Mouse (Mus musculus) megakaryocyte, embryonic 14.5 days (primary cell): ENCODE results near the gene Mpzl3. TPM values are rescaled to one million over a fixed set of nuclear protein-coding genes. Genes with fewer than 3 reads are reported as not detected.
A peak's percentile ranks its signal among the peaks of the same experiment; 100 is the strongest.

Source experiments
- H3K27me3 ChIP-seq: replicated peaks from 2 replicates; pipeline ENCODE3; 2012; ENCODE audit warnings: inconsistent platforms
- H3K36me3 ChIP-seq: replicated peaks from 2 replicates; pipeline ENCODE3; 2012; ENCODE audit warnings: low read length, inconsistent platforms, mixed read lengths
- H3K4me1 ChIP-seq: 2 replicates; pipeline ENCODE4 v1.6.1; 2012; ENCODE audit warnings: inconsistent platforms
- H3K4me3 ChIP-seq: replicated peaks from 2 replicates; pipeline ENCODE3; 2012; ENCODE audit warnings: moderate library complexity, mild to moderate bottlenecking, inconsistent platforms
- H3K9me3 ChIP-seq: 2 replicates; pipeline ENCODE4 v1.6.1; 2012; ENCODE audit warnings: inconsistent platforms
- FLI1 ChIP-seq: IDR thresholded peaks from 2 replicates; pipeline ENCODE4 v1.6.1; 2012; ENCODE audit warnings: low read length, inconsistent platforms, mixed read lengths
- GATA1 ChIP-seq: IDR thresholded peaks from 3 replicates; pipeline ENCODE4 v1.6.1; 2012; ENCODE audit warnings: mixed read lengths, low read length, inconsistent platforms, borderline replicate concordance
- polyA plus RNA-seq: library from polyadenylated mRNA; stranded (reverse); fragments of >175 nt; gene quantifications from 2 replicates; pipeline ENCODE4 v1.2.3, GENCODE M21; 2012; ENCODE audit warnings: low replicate concordance; ENCODE audit not compliant: insufficient read depth

The Mpzl3 gene
- not detected in 2 replicates for polyA plus RNA-seq

GRCm38 (mm10) chr9:45055082-45055713 lies at the start of gene Mpzl3:
Gene Mpzl3, plus strand, starts transcription at chr9:45055186.
- H3K4me1 ChIP-seq = peaks cover 7% of the 10 kb centered on the region
- H3K4me3 ChIP-seq = peak within 1 kb of the TSS; percentile 84
- TF ChIP-seq GATA1 (no peak), FLI1 (no peak)
- peaks cover 6% of the 10 kb centered on the region; the same call in 1 of the 2 replicates for H3K9me3 ChIP-seq
- H3K36me3 ChIP-seq = no peaks in the 10 kb centered on the region
- peaks cover 71% of the 10 kb centered on the region for H3K27me3 ChIP-seq

GRCm38 (mm10) chr9:45007404-45007803 lies 47.6 kb upstream of the Mpzl3 start:
- TF ChIP-seq GATA1 = no peak
- TF ChIP-seq FLI1 = no peak

GRCm38 (mm10) chr9:45008342-45008741 lies 46.6 kb upstream of the Mpzl3 start:
- H3K4me1 ChIP-seq = no peaks in the 10 kb centered on the region
- no peak overlapping the region for H3K4me3 ChIP-seq
- H3K36me3 ChIP-seq = no peaks in the 10 kb centered on the region
- H3K9me3 ChIP-seq = no peaks in the 10 kb centered on the region
- peaks cover 69% of the 10 kb centered on the region for H3K27me3 ChIP-seq
- TF ChIP-seq GATA1 (no peak), FLI1 (no peak)

More at GRCm38 (mm10) chr9:45007404-45007803, 47.6 kb upstream of the Mpzl3 start:
- Histone ChIP-seq H3K4me3 (no peak overlapping the region), H3K27me3 (peaks cover 74% of the 10 kb centered on the region), H3K9me3 (no peaks in the 10 kb centered on the region), H3K36me3 (no peaks in the 10 kb centered on the region), H3K4me1 (no peaks in the 10 kb centered on the region)

GRCm38 (mm10) chr9:45009180-45010078 lies 45.6 kb upstream of the Mpzl3 start, which contains the start of gene Cd3e:
Gene Cd3e, minus strand, starts transcription at chr9:45009627.
- Histone ChIP-seq H3K27me3 (peaks cover 70% of the 10 kb centered on the region), H3K9me3 (peaks cover 6% of the 10 kb centered on the region), H3K4me1 (0 out of 2 replicates have a peak, but pooled peaks cover 2% of the 10 kb centered on the region), H3K4me3 (no peak within 1 kb of the TSS), H3K36me3 (no peaks in the 10 kb centered on the region)
- TF ChIP-seq FLI1 = no peak
- no peak for TF ChIP-seq GATA1

GRCm38 (mm10) chr9:45010461-45010860 lies 44.5 kb upstream of the Mpzl3 start:
- no peak for TF ChIP-seq FLI1
- TF ChIP-seq GATA1 = no peak
- Histone ChIP-seq H3K9me3 (peaks cover 11% of the 10 kb centered on the region), H3K4me1 (0 out of 2 replicates have a peak, but pooled peaks cover 2% of the 10 kb centered on the region), H3K36me3 (no peaks in the 10 kb centered on the region), H3K27me3 (peaks cover 66% of the 10 kb centered on the region), H3K4me3 (no peak overlapping the region)

GRCm38 (mm10) chr9:45011291-45011690 lies 43.7 kb upstream of the Mpzl3 start:
- no peak for TF ChIP-seq GATA1
- TF ChIP-seq FLI1 = no peak
- Histone ChIP-seq H3K27me3 (peaks cover 65% of the 10 kb centered on the region), H3K9me3 (peaks cover 11% of the 10 kb centered on the region), H3K4me1 (0 out of 2 replicates have a peak, but pooled peaks cover 2% of the 10 kb centered on the region), H3K4me3 (no peak overlapping the region), H3K36me3 (no peaks in the 10 kb centered on the region)

GRCm38 (mm10) chr9:45014879-45015278 lies 40.1 kb upstream of the Mpzl3 start:
- H3K4me1 ChIP-seq = 0 out of 2 replicates have a peak, but pooled peaks cover 2% of the 10 kb centered on the region
- peaks cover 11% of the 10 kb centered on the region for H3K9me3 ChIP-seq
- no peaks in the 10 kb centered on the region for H3K36me3 ChIP-seq
- TF ChIP-seq FLI1 = no peak
- TF ChIP-seq GATA1 = no peak
- H3K27me3 ChIP-seq = peaks cover 47% of the 10 kb centered on the region
- no peak overlapping the region for H3K4me3 ChIP-seq

- Histone ChIP-seq H3K36me3 (no peaks in the 10 kb centered on the region), H3K9me3 (peaks cover 11% of the 10 kb centered on the region), H3K4me3 (no peak overlapping the region), H3K27me3 (peaks cover 47% of the 10 kb centered on the region), H3K4me1 (0 out of 2 replicates have a peak, but pooled peaks cover 2% of the 10 kb centered on the region)
- TF ChIP-seq FLI1 (no peak), GATA1 (no peak)
Observed at GRCm38 (mm10) chr9:45015841-45016240, 39.1 kb upstream of the Mpzl3 start.

GRCm38 (mm10) chr9:45018031-45018430 lies 37.0 kb upstream of the Mpzl3 start:
- no peaks in the 10 kb centered on the region for H3K36me3 ChIP-seq
- 0 out of 2 replicates have a peak, but pooled peaks cover 2% of the 10 kb centered on the region for H3K4me1 ChIP-seq
- H3K4me3 ChIP-seq = no peak overlapping the region
- TF ChIP-seq FLI1 (no peak), GATA1 (no peak)
- peaks cover 37% of the 10 kb centered on the region for H3K27me3 ChIP-seq
- H3K9me3 ChIP-seq = peaks cover 11% of the 10 kb centered on the region

DNA sequence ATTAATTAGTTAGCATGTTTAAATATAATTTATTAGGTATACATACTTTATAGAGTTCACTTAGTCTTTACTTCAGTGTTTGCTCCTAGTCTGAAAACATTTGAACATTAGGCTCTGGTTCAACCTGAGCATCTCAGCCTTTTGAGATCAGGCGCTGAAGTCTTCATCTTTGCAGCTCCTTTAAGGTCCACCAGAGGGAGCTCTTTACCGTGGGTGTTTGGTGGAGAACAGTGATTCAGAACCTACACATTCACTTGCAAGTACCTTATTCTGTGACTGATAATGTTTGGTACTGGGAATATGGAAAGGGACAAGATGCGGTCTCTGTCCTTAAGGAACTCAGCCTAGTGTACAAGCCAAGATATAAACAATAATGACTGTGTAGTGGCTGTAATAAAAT lies 32.2 kb upstream of the Mpzl3 start:
- Histone ChIP-seq H3K4me3 (no peak overlapping the region), H3K9me3 (no peaks in the 10 kb centered on the region), H3K27me3 (peaks cover 43% of the 10 kb centered on the region), H3K36me3 (no peaks in the 10 kb centered on the region), H3K4me1 (no peaks in the 10 kb centered on the region)
- TF ChIP-seq FLI1 = no peak
- no peak for TF ChIP-seq GATA1
